Mouse (Mus musculus): Measurements from ENCODE around the gene Bmt2. TPM values are rescaled to one million over a fixed set of nuclear protein-coding genes. Genes with fewer than 3 reads are reported as not detected.

The Bmt2 gene
- polyA plus RNA-seq, 1 experiment from 2014 or later = 19.0 TPM

DNA sequence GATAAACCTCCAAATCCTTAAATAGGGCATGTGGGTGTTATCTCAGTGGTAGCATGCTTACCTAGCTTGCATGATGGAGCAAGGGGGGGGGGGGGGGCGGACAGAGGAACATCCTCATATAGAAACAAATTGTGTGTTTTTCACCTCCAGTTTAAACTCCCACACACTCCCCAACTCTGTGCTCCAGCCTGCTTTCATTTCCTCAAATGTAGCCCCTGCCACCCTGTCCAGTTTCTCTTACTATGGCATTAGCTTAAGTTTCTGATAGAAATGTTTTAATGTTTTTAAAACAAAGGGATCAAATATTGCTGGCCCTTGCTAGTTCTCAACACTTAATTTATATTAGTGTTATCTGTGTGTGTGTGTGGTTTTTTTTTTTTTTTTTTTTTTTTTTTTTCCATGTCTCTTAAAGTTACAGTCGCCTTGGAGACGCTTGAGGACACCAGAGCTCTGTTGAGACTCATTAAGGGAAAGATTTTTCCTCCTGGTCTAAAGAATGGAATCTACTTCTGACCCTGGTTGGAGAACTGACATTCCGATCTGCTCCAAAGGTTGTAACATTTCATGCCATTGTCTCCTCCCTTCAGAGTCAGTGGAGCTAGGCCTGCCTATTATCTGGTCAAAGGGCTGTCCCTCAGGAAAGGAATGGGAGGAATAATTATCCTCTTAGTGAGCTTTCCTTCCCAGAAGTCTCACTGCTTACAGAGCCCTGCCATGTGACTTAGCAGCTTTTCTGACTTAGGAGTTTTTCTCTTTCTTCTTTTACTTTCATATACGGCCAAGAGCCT is 68.2 kb downstream of the Bmt2 start:
- no peaks in the 10 kb centered on the region for H3K36me3 ChIP-seq
- H3K4me3 ChIP-seq = no peak overlapping the region
- DNase-seq (ENCODE audit: low spot score) = no peak
- H3K27me3 ChIP-seq (ENCODE audit: insufficient read depth, poor library complexity, severe bottlenecking) = no peaks in the 10 kb centered on the region
- no peak overlapping the region for H3K27ac ChIP-seq
- peaks cover 15% of the 10 kb centered on the region for H3K4me1 ChIP-seq
- WGBS = 72% methylated on average over 5 of the region's 5 CpGs
- H3K9me3 ChIP-seq = no peaks in the 10 kb centered on the region

DNA sequence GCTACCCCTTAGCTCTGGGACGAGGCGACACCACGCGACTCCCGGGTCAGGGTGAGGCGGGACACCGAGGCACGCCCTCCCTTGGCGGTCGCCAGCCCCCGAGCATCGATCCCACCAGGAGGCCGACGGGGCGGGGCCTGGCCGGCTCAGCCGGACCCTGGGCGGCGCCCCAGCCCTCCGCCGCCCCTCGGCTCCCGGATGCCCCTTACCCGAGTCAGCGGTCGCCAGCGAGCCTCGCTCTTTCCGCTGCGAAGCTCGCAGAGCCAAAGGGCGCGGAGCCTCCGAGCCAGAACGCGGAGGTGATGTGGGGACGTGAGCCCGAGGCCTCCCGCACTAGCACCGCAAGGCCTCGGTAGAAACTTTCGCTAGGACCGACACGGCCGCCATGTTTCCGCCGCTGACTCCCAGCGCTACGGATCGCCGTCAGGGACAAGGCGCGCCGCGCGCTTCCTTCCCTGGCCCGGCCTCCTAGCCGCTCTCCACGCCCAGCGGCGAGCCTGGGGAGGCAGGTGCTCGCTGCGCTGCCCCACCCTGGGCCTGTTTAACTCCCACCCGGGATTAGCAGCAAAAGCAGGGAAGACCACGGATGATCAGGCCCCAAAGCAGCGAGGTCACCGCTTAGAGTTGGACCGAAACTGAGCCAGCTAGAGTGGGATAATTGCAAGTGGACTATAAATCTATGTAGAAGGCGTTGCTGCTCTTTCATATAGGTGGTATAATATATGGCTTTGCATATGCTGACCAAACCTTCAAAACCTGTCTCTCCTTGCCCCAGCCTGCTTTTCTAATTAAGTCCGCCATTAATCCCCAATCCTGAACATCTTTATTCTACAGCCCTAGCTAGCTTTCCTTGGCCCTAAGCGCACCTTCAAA is 69.9 kb downstream of the Bmt2 start, which contains the start of gene Tmem168:
Tmem168 (minus strand) TSS at position 480 of the 873 bp plus-strand sequence.
- Histone ChIP-seq H3K9me3 (no peaks in the 10 kb centered on the region), H3K4me1 (peaks cover 15% of the 10 kb centered on the region), H3K27me3 (ENCODE audit: insufficient read depth, poor library complexity, severe bottlenecking) (no peaks in the 10 kb centered on the region), H3K36me3 (peaks cover 5% of the 10 kb centered on the region; the same call in 1 of the 2 replicates), H3K27ac (peak within 1 kb of the TSS; percentile 99), H3K4me3 (peak within 1 kb of the TSS; percentile 79)
- whole genome bisulfite sequencing = 2% methylated on average over 68 of the region's 71 CpGs
- peak; percentile 95 for DNase-seq (ENCODE audit: low spot score)

DNA sequence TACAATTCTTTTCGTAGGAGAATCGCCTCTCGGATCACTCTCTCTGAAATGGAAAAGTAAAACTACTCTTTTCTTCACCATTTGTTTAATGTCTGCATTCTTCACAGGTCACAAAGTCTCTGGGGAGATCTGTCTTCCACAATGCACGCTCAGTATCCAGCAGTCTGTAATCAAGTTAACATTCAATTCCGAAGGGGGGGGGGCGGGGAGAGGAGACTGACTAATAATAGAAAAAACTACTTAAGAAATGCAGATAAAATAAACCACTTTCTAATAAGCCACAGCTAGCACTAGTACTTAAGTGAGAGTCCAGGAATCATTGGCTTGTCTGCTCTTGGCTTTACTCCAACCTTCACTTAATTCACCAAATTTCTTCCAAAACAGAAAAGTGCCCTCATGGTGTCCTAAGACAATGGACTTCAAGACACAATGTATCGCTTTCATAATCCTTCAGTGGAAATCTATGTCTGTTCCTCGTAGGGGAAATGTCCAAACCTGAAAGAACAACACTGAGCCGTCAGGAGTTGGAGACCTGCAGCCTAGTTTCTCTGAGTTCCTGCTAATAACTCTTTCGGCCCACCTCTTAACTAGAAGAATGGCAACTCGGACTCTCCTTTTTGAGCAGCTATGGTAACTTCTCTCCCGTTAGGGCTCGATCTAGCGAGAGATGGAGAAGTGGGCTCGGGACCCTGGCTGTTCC is 70.7 kb downstream of the Bmt2 start:
- 14% methylated on average over 15 of the region's 15 CpGs for WGBS
- Histone ChIP-seq H3K9me3 (no peaks in the 10 kb centered on the region), H3K36me3 (peaks cover 13% of the 10 kb centered on the region; the same call in 1 of the 2 replicates), H3K27ac (peak overlapping the region; percentile 99), H3K4me3 (peak overlapping the region; percentile 79), H3K27me3 (ENCODE audit: insufficient read depth, poor library complexity, severe bottlenecking) (no peaks in the 10 kb centered on the region), H3K4me1 (peaks cover 15% of the 10 kb centered on the region)
- DNase-seq (ENCODE audit: low spot score) = no peak

DNA sequence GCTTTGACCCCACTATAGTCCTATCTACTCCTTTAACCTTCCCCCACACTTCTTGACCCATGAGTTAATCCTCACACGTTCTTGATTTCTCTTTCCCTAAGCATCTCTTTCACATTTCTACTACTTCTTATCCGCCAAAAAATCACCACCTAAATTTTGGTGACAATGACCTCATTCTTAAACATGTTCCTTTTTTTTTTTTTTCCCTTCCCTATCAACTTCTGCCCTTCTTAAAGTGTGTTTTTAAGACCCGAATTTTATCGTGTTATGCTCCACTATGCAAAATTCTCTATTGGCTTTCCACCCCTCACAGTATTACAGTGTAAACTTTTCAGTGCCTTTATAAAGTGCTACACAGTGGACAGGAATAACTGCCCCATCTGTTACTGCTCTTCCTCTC is 71.4 kb downstream of the Bmt2 start:
- DNase-seq (ENCODE audit: low spot score) = no peak
- 81% methylated on average over 4 of the region's 4 CpGs for WGBS
- H3K27ac ChIP-seq = peak overlapping the region; percentile 99
- H3K36me3 ChIP-seq = peaks cover 13% of the 10 kb centered on the region; the same call in 1 of the 2 replicates
- peak overlapping the region; percentile 79 for H3K4me3 ChIP-seq
- peaks cover 20% of the 10 kb centered on the region for H3K4me1 ChIP-seq
- H3K9me3 ChIP-seq = no peaks in the 10 kb centered on the region
- H3K27me3 ChIP-seq (ENCODE audit: insufficient read depth, poor library complexity, severe bottlenecking) = no peaks in the 10 kb centered on the region

DNA sequence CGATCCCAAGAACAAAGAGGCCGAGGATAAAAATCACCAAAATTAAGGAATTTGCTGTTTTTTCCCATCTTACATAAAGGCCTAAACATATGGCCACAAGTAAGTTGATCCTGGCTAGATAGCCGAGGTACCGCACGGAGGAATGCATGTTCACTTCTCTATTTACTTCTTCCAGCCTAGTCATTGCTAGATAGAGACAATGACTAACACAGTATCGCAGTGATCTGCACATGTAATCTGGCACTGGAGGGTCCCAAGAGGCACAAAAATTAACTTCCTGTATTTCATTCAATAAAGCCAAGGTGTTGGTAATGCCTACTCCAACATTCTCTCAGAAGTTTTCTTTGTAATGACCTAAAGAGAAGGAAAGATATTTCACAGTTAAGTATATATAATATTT is 74.6 kb downstream of the Bmt2 start:
- Histone ChIP-seq H3K4me3 (no peak overlapping the region), H3K4me1 (peaks cover 18% of the 10 kb centered on the region), H3K27me3 (ENCODE audit: insufficient read depth, poor library complexity, severe bottlenecking) (no peaks in the 10 kb centered on the region), H3K36me3 (peaks cover 13% of the 10 kb centered on the region; the same call in 1 of the 2 replicates), H3K27ac (no peak overlapping the region), H3K9me3 (no peaks in the 10 kb centered on the region)
- no peak for DNase-seq (ENCODE audit: low spot score)
- 93% methylated on average over 6 of the region's 6 CpGs for WGBS

DNA sequence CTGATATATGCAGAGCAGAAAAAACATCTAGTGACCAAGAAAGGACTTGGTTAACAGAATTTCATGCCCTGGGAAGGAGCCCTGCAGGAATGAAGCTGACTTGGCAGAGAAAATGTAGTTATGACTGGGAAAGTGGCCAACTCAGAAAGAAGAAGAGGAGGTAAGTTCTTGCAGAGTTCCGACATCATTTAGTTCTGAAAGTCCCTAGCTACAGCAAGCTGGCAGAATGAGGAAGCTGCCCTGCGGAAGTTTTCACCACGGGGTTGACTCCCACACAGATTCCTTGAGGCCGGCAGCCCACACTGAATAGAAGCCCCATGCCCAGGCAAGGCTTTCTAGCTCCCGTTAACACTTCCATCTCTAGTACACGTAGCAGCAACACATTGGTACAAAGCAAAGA is 76.2 kb downstream of the Bmt2 start:
- Histone ChIP-seq H3K27ac (no peak overlapping the region), H3K4me3 (no peak overlapping the region), H3K27me3 (ENCODE audit: insufficient read depth, poor library complexity, severe bottlenecking) (no peaks in the 10 kb centered on the region), H3K36me3 (peaks cover 13% of the 10 kb centered on the region; the same call in 1 of the 2 replicates), H3K4me1 (peaks cover 10% of the 10 kb centered on the region), H3K9me3 (no peaks in the 10 kb centered on the region)
- peak; percentile 79 for DNase-seq (ENCODE audit: low spot score)
- WGBS = 75% methylated on average over 6 of the region's 6 CpGs

DNA sequence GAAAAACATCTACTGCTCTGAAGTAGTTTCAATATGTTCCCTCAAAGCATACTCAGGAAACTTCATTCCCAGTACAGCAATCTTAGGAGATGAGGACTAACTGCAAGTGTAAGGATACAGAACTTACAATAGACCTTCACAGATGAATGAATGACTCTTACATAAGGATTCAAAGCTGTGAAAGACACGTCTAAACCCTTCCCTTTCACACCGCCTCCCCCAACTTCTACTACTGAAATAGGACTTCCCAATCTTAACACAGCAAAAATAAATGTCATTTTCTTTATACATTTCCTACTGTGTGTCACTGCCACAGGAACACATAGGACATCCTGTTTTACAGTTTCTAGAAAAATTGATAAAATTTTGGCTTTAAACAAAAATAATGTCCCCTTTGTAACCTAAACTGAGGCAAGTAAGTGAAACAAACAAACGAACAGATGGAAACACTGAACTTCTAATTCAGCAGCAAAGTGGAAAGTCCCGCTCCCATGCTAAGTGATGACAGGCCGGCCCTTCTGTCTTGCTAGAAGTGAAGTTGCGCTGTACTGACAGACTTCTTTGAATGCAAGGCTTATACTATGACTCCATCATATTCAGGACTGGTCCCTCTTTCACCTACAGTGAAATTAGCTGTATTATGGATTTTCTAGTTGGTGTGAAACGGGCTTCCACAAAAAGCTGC is 79.4 kb downstream of the Bmt2 start:
- H3K9me3 ChIP-seq = no peaks in the 10 kb centered on the region
- H3K4me1 ChIP-seq = 0 out of 2 replicates have a peak, but pooled peaks cover 4% of the 10 kb centered on the region
- no peak for DNase-seq (ENCODE audit: low spot score)
- WGBS = 77% methylated on average over 7 of the region's 7 CpGs
- no peaks in the 10 kb centered on the region for H3K27me3 ChIP-seq (ENCODE audit: insufficient read depth, poor library complexity, severe bottlenecking)
- H3K27ac ChIP-seq = no peak overlapping the region
- no peak overlapping the region for H3K4me3 ChIP-seq
- H3K36me3 ChIP-seq = peaks cover 25% of the 10 kb centered on the region

DNA sequence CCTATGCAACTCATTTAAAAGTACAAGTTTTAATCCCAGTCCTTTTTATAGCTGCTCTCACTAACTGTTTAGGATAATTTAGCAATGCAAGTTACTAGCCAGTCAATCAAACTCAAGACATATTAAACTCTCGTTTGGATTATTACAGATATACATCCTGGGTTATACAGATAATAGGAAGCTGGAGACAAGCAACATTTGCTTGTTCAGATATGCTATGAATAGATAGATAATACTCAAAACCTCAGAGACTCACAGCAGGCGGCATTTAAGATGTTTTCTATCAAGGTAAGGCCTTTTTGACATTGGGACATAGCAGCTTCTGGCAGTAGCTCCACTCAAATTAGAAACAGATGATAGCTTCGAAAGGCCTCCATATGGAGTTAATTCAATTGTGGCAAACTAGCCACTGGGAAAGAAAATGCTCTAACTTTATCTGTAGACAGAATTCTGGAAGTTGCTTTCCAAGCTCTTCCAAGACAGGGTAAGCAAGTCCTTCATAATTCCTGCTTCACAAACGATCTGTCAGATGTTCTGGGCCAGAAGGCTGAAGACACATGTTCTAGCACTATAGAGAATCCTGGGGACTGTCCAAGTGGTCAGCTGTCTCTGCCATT is 84.9 kb downstream of the Bmt2 start:
- Histone ChIP-seq H3K9me3 (no peaks in the 10 kb centered on the region), H3K36me3 (peaks cover 53% of the 10 kb centered on the region), H3K4me1 (no peaks in the 10 kb centered on the region), H3K4me3 (no peak overlapping the region), H3K27ac (no peak overlapping the region), H3K27me3 (ENCODE audit: insufficient read depth, poor library complexity, severe bottlenecking) (no peaks in the 10 kb centered on the region)
- no peak for DNase-seq (ENCODE audit: low spot score)
- WGBS = 75% methylated on average over 4 of the region's 4 CpGs

DNA sequence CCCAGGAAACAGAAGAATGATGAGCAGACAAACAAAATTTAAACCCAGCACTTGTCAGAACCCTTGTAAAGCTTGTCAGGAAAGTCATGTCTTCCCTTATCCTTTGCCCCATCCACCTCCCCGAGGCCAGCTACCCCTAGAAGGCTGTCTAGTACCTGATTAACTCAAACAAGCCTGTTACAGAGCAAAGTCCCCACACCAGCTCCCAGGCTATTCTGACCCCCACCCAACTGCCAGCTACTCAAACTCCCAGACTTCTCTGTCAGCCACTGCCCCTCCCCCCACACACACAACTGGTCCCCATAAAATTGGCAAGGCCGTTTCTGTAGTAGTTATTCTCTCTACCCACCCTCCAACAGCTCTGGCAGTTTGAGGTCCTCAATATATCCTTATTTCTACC is 91.2 kb downstream of the Bmt2 start:
- no peak for DNase-seq (ENCODE audit: low spot score)
- no peaks in the 10 kb centered on the region for H3K9me3 ChIP-seq
- peaks cover 47% of the 10 kb centered on the region for H3K36me3 ChIP-seq
- no peak overlapping the region for H3K27ac ChIP-seq
- no peak overlapping the region for H3K4me3 ChIP-seq
- WGBS = 22% methylated on average over 2 of the region's 2 CpGs
- peaks cover 9% of the 10 kb centered on the region; the same call in 1 of the 2 replicates for H3K4me1 ChIP-seq
- no peaks in the 10 kb centered on the region for H3K27me3 ChIP-seq (ENCODE audit: insufficient read depth, poor library complexity, severe bottlenecking)

DNA sequence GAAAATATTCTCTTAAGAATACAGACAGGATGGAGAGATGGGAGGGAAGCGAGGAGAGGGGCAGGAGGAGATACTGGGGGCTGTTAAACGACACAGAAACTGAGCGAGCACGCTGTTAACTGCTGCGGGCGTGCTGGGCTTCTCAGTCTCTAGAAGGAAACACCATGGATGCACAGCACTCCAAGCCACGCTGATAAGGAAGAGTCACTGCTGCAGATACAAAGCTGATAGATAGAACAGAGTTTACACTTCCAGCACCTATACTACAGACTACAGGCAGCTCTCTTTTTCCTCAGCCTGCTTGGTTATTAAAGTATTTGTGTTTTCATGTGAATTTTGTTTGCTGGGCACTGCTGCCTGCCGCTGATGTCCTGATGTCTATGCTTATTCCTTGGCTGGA is 91.6 kb downstream of the Bmt2 start:
- DNase-seq (ENCODE audit: low spot score) = no peak
- Histone ChIP-seq H3K27me3 (ENCODE audit: insufficient read depth, poor library complexity, severe bottlenecking) (no peaks in the 10 kb centered on the region), H3K36me3 (peaks cover 44% of the 10 kb centered on the region), H3K27ac (no peak overlapping the region), H3K9me3 (no peaks in the 10 kb centered on the region), H3K4me1 (peaks cover 9% of the 10 kb centered on the region; the same call in 1 of the 2 replicates), H3K4me3 (no peak overlapping the region)
- 30% methylated on average over 8 of the region's 8 CpGs for WGBS

DNA sequence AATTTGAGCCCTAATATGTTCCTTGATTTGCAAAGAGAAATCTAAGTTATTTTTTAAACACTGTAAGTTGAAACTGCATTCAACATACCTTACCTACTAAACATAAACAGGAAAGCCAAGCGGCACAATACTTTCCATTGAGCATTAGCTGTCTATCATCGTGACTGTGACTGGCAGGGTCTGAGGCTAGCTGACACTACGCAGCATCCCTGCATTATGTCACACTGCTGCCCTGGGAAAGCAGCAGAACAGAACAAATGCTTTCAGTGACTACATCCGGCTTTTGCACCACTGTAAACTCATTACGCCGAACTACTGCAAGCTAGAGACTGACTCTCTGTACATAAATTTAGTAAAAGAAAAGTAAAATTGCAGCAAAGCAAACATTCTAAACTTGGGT is 93.0 kb downstream of the Bmt2 start:
- DNase-seq (ENCODE audit: low spot score) = no peak
- Histone ChIP-seq H3K27me3 (ENCODE audit: insufficient read depth, poor library complexity, severe bottlenecking) (no peaks in the 10 kb centered on the region), H3K4me1 (peaks cover 9% of the 10 kb centered on the region; the same call in 1 of the 2 replicates), H3K27ac (no peak overlapping the region), H3K9me3 (no peaks in the 10 kb centered on the region), H3K4me3 (no peak overlapping the region), H3K36me3 (peaks cover 39% of the 10 kb centered on the region)
- 70% methylated on average over 6 of the region's 6 CpGs for WGBS

DNA sequence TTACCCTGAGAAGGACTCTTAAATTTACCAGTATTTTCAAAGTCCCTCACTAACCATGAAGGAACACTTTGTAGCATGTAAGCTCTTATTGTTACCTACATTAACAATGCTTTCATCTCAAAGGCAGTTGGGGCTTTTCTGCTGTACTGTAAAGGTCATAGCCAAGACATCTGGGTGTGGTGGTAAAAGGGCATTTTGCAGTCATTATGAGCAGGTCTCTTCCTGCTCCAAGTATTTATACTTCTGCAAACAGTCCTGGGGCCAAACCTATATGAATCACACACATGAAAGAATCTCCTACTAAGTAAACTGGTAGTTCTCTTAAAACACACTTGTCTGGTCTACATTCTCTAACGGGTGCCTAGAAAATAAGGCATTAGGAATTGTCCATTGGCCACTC is 95.7 kb downstream of the Bmt2 start:
- Histone ChIP-seq H3K36me3 (peaks cover 39% of the 10 kb centered on the region), H3K4me3 (no peak overlapping the region), H3K27me3 (ENCODE audit: insufficient read depth, poor library complexity, severe bottlenecking) (no peaks in the 10 kb centered on the region), H3K27ac (no peak overlapping the region), H3K9me3 (no peaks in the 10 kb centered on the region), H3K4me1 (peaks cover 9% of the 10 kb centered on the region; the same call in 1 of the 2 replicates)
- no peak for DNase-seq (ENCODE audit: low spot score)
- WGBS = 94% methylated on average over 1 of the region's 1 CpGs
